Mouse (Mus musculus) lung, postnatal 0 days (tissue): ENCODE results near the gene Mast4.

ENCODE experiments used
- CTCF ChIP-seq: IDR thresholded peaks from 2 replicates; pipeline ENCODE4 v1.5.1; 2016; ENCODE audit warnings: antibody characterized with exemption, mild to moderate bottlenecking
- EP300 ChIP-seq: IDR thresholded peaks from 2 replicates; pipeline ENCODE4 v1.6.1; 2016; ENCODE audit warnings: antibody characterized with exemption, mild to moderate bottlenecking, control low read depth

DNA sequence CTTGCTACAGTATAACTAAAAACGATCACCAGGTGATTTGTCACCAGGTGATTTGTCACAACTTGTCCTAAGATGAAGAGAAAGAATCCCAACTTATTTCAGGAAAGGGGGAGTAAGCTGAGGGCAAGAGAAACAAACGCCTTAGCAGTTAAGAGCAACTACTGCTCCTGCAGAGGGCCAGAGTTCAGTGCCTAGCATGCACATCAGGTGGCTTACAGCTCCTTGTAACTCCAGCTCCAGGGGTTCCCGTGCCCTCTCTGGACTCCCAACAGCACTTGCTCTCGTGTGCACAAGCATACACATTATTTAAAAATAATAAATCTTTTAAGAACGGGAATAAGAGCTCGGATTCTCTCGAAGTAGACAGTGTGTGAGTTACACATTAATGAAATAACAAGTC is 3.2 kb downstream of the Mast4 start:
- no peak for TF ChIP-seq EP300
- TF ChIP-seq CTCF, result no peak
